Mouse (Mus musculus) limb, embryonic 14.5 days (tissue): ENCODE results near the gene Wfikkn2. TPM values are rescaled to one million over a fixed set of nuclear protein-coding genes. Genes with fewer than 3 reads are reported as not detected.

ENCODE experiments used
- ATAC-seq: fragments of 200-750 bp; cut with Nextera tagmentation; 2 replicates; pipeline ENCODE4 v1.8.0; 2017; ENCODE audit warnings: low read depth, moderate number of reproducible peaks, moderate TSS enrichment; ENCODE audit not compliant: low FRiP score
- DNase-seq: peaks from one replicate; pipeline ENCODE4 v3.0.0-alpha.2; 2015; ENCODE audit warnings: low spot score
- H3K27ac ChIP-seq: fragments of 300-500 bp; sonication (generic); replicated peaks from 2 replicates; pipeline ENCODE4 v1.5.1; 2014; ENCODE audit warnings: low read depth, mild to moderate bottlenecking, low read length, moderate library complexity, mixed read lengths
- H3K27me3 ChIP-seq: fragments of 300-500 bp; sonication (generic); 2 replicates; pipeline ENCODE4 v1.6.1; 2014; ENCODE audit warnings: low read length, mixed read lengths; ENCODE audit not compliant: control insufficient read depth, insufficient read depth
- H3K36me3 ChIP-seq: fragments of 300-500 bp; sonication (generic); 2 replicates; pipeline ENCODE4 v1.6.1; 2014; ENCODE audit warnings: mild to moderate bottlenecking, low read length, moderate library complexity, mixed read lengths; ENCODE audit not compliant: control insufficient read depth, insufficient read depth
- H3K4me1 ChIP-seq: fragments of 300-500 bp; sonication (generic); 2 replicates; pipeline ENCODE4 v1.6.1; 2014; ENCODE audit warnings: antibody characterized with exemption, low read length, mixed read lengths; ENCODE audit not compliant: control insufficient read depth, insufficient read depth
- H3K4me2 ChIP-seq: fragments of 300-500 bp; sonication (generic); replicated peaks from 2 replicates; pipeline ENCODE4 v1.6.1; 2014; ENCODE audit warnings: low read depth, mild to moderate bottlenecking, low read length, moderate library complexity; ENCODE audit not compliant: severe bottlenecking
- H3K4me3 ChIP-seq: fragments of 300-500 bp; sonication (generic); replicated peaks from 2 replicates; pipeline ENCODE4 v1.5.1; 2014; ENCODE audit warnings: low read length
- H3K9ac ChIP-seq: fragments of 300-500 bp; sonication (generic); 2 replicates; pipeline ENCODE4 v1.6.1; 2014; ENCODE audit warnings: mild to moderate bottlenecking, low read depth, low read length, moderate library complexity; ENCODE audit not compliant: severe bottlenecking
- H3K9me3 ChIP-seq: fragments of 300-500 bp; sonication (generic); 2 replicates; pipeline ENCODE4 v1.6.1; 2016; ENCODE audit warnings: low read length; ENCODE audit not compliant: control insufficient read depth
- POLR2A ChIP-seq: fragments of 200-500 bp; IDR thresholded peaks from 2 replicates; pipeline ENCODE4 v1.8.0; 2012; ENCODE audit warnings: inconsistent platforms, mild to moderate bottlenecking, moderate library complexity, borderline replicate concordance; ENCODE audit not compliant: insufficient read depth, insufficient read length; ENCODE audit errors: extremely low read depth
- WGBS: fragments of 180-500 bp; shearing (Covaris S2); extraction: QIAGEN DNeasy Blood & Tissue Kit; methylation state at CpG from one replicate; pipeline ENCODE4 v1.1.7; 2014; 5-methylcytosine and 5-hydroxymethylcytosine counted together
- polyA plus RNA-seq, 2 experiments: library from polyadenylated mRNA; depleted of rRNA in 1 of 2; stranded (reverse) in 1 of 2; unstranded in 1 of 2; fragments of >200 nt; fragmentation: Nextera tagmentation in 1 of 2; extraction: Ambion mirVana in 1 of 2; gene quantifications; 2 replicates each; pipeline versions ENCODE4 v1.2.1 to v1.2.3; 2012 to 2014

Gene Wfikkn2
- polyA plus RNA-seq, 2 experiments: 9.7 to 19.9 TPM

DNA sequence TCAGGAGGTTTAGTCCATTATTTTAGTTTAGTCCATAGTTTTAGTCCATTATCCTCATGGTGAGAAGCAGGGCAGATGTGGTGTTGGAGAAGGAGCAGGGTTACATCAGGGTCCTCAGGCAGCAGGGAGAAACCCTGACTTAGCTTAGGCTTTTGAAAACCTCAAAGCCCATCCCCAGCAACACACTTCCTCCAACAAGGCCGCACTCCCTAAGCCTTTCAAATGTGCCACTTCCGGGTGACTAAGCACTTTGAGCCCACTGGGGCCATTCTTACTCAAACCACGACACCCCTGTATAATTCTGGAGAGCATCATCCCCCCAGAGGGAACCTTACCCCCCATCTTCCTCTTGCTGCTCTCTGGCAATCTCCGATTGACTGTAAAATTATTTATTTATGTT, 14.0 kb upstream of the Wfikkn2 start:
- H3K4me3 ChIP-seq: no peak overlapping the region
- TF ChIP-seq POLR2A: no peak
- ATAC-seq (no peak), DNase-seq (no peak)
- no peak overlapping the region for H3K4me2 ChIP-seq
- H3K27ac ChIP-seq: no peak overlapping the region
- no peak overlapping the region for H3K9ac ChIP-seq
- H3K9me3 ChIP-seq: no peaks in the 10 kb centered on the region
- 76% methylated on average over 4 of the region's 4 CpGs for WGBS
- H3K36me3 ChIP-seq: no peaks in the 10 kb centered on the region
- no peaks in the 10 kb centered on the region for H3K27me3 ChIP-seq
- peaks cover 10% of the 10 kb centered on the region for H3K4me1 ChIP-seq

DNA sequence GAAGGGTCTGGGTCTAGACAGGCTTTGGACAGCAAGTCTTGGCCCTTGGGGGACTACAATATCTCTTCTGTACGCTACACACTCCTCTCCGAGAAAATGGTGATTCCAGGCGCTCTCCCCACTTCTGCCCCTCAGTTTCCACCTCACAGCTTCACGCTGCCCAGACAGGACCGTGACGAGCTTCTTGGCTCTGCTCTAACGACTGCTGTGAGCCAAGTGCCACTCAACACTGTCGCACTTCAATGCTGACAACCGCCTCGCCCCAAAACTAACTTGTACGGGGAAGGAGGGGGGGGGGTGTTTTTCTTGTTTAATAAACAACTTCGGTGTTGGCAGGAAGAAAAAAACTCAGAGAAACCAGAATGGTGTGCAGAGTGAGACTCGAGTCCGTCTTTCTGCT, 12.2 kb upstream of the Wfikkn2 start:
- H3K36me3 ChIP-seq: no peaks in the 10 kb centered on the region
- no peaks in the 10 kb centered on the region for H3K9me3 ChIP-seq
- no peak overlapping the region for H3K27ac ChIP-seq
- ATAC-seq: no peak
- no peak overlapping the region for H3K9ac ChIP-seq
- no peak overlapping the region for H3K4me2 ChIP-seq
- 68% methylated on average over 14 of the region's 14 CpGs for WGBS
- H3K4me3 ChIP-seq: no peak overlapping the region
- TF ChIP-seq POLR2A: no peak
- DNase-seq: no peak
- no peaks in the 10 kb centered on the region for H3K27me3 ChIP-seq
- peaks cover 5% of the 10 kb centered on the region; the same call in 1 of the 2 replicates for H3K4me1 ChIP-seq

DNA sequence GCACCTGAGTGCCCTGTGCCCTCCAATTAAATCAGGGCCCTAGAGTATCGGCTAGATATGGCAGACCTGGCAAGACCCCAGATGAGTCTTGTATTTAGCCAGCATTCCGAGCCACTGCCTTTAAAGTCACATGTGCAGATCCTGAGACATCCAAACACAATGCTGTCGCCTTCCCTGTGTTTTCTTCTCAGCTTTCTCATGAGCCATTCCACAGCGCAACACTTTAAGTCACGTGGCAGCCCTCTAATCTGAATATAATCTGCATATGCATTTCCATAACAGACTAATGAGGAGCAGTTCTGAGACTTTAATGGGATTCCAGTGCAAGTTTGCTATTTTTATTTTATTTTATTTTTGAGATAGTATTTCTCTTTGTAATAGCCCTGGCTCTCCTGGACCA, 9.9 kb upstream of the Wfikkn2 start:
- no peak overlapping the region for H3K4me2 ChIP-seq
- H3K9ac ChIP-seq: no peak overlapping the region
- TF ChIP-seq POLR2A: no peak
- ATAC-seq: no peak
- no peaks in the 10 kb centered on the region for H3K9me3 ChIP-seq
- peaks cover 5% of the 10 kb centered on the region; the same call in 1 of the 2 replicates for H3K4me1 ChIP-seq
- WGBS: 73% methylated on average over 5 of the region's 5 CpGs
- no peaks in the 10 kb centered on the region for H3K27me3 ChIP-seq
- H3K4me3 ChIP-seq: no peak overlapping the region
- H3K27ac ChIP-seq: no peak overlapping the region
- no peak for DNase-seq
- H3K36me3 ChIP-seq: no peaks in the 10 kb centered on the region

DNA sequence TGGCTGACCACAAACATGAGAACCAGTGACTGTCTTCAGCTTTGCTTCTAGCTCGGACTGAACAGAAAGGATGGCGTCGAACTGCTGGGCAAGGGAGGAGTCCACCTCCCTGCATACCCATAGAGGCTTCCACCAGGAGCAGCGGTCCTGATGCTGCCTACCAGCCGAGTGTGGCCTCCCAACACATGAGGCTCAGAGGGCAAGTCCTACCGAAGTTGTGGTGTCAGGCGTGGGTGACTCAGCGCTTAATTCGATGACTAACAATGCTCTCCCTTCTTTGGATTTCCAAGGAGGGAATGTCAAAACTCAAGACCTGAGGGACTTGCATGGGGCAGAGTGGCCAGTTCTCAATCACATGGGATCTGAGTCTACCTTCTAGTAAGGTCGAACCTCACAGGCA, 7.9 kb upstream of the Wfikkn2 start:
- TF ChIP-seq POLR2A: no peak
- ATAC-seq: no peak
- H3K9ac ChIP-seq: no peak overlapping the region

DNA sequence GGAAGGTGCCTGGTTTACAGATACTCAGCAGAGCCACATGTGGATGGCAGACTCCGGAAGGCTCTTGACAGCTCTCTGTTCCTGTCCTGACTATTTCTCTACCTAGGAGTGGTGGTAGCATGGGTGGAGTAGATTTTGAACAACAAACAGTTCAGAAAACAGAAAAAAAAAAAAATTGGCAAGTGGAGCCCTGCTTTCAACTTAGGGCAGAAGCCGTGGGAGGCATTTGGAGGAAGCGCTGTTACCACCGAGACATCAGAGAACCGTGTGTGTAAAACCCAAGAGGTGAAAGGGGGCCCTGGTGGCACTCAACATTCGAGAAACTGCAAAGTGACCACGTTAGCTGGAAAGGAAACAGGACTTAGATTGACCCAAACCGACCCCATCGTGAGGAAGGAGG, 7.4 kb upstream of the Wfikkn2 start:
- Histone ChIP-seq H3K4me1 (peaks cover 5% of the 10 kb centered on the region; the same call in 1 of the 2 replicates), H3K27me3 (no peaks in the 10 kb centered on the region), H3K36me3 (no peaks in the 10 kb centered on the region), H3K9ac (no peak overlapping the region), H3K4me2 (no peak overlapping the region), H3K4me3 (no peak overlapping the region), H3K27ac (no peak overlapping the region), H3K9me3 (no peaks in the 10 kb centered on the region)
- WGBS: 62% methylated on average over 9 of the region's 9 CpGs
- DNase-seq: no peak
- no peak for TF ChIP-seq POLR2A
- no peak for ATAC-seq

More for the DNA sequence above, 7.9 kb upstream of the Wfikkn2 start:
- Histone ChIP-seq H3K4me3 (no peak overlapping the region), H3K9me3 (no peaks in the 10 kb centered on the region), H3K27me3 (no peaks in the 10 kb centered on the region), H3K4me2 (no peak overlapping the region), H3K36me3 (no peaks in the 10 kb centered on the region), H3K4me1 (peaks cover 5% of the 10 kb centered on the region; the same call in 1 of the 2 replicates), H3K27ac (no peak overlapping the region)
- WGBS: 85% methylated on average over 10 of the region's 10 CpGs
- no peak for DNase-seq

DNA sequence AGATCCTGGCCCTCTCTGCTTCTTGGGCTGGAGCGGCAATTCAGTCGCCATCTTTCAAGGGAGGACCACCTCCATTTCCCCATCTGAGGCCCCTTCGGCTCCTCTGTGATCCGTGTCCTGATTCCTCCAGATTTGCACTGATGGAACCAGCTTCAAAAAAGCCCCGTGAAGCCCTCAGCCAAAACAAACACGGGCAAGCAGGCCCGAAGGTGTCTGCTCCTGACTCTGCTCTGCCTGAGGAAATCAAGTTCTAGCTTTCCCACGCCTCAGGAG, 920 bp upstream of the Wfikkn2 start:
- Histone ChIP-seq H3K36me3 (no peaks in the 10 kb centered on the region), H3K9me3 (no peaks in the 10 kb centered on the region), H3K9ac (no peak overlapping the region), H3K4me3 (peak overlapping the region; percentile 14), H3K4me2 (peak overlapping the region; percentile 33), H3K27me3 (no peaks in the 10 kb centered on the region), H3K4me1 (peaks cover 56% of the 10 kb centered on the region), H3K27ac (peak overlapping the region; percentile 90)
- peak; percentile 27 for ATAC-seq
- TF ChIP-seq POLR2A: no peak
- peak; percentile 51 for DNase-seq
- WGBS: 11% methylated on average over 8 of the region's 8 CpGs
